Mouse (Mus musculus): ENCODE measurements at regions not wholly inside any gene's neighbourhood (a gene's known extent, or its start where the extent isn't known, plus 50 kb on each side); places are given as distances from the start of the nearest gene placed in this dataset.

GRCm38 (mm10) chr8:34484551-34485335 lies 373.2 kb upstream of the Gm10131 start:
- Histone ChIP-seq H3K9me3 (ENCODE audit: control insufficient read depth, low read length) (no peaks in the 10 kb centered on the region), H3K4me3 (ENCODE audit: low read length) (no peak overlapping the region), H3K4me2 (ENCODE audit: low read depth, low read length) (no peak overlapping the region), H3K27ac (ENCODE audit: low read length) (no peak overlapping the region), H3K4me1 (replicated peaks; ENCODE audit: control insufficient read depth, insufficient read depth, low read length) (no peaks in the 10 kb centered on the region), H3K9ac (ENCODE audit: low read length) (no peak overlapping the region), H3K36me3 (ENCODE audit: control insufficient read depth, insufficient read depth, low read length) (no peaks in the 10 kb centered on the region), H3K27me3 (ENCODE audit: control insufficient read depth, insufficient read depth, low read depth, low read length) (no peaks in the 10 kb centered on the region)
- WGBS = 48% methylated on average over 6 of the region's 6 CpGs
- ATAC-seq (ENCODE audit: low read depth) = peak; percentile 72; the same call in 1 of the 2 replicates

GRCm38 (mm10) chr8:34483212-34483611 lies 371.7 kb upstream of the Gm10131 start:
- no peaks in the 10 kb centered on the region for H3K27me3 ChIP-seq (ENCODE audit: control insufficient read depth, insufficient read depth, low read depth, low read length)

GRCm38 (mm10) chr8:34482676-34483075 lies 371.1 kb upstream of the Gm10131 start:
- H3K27me3 ChIP-seq (ENCODE audit: control insufficient read depth, insufficient read depth, low read depth, low read length) = no peaks in the 10 kb centered on the region
- ATAC-seq (ENCODE audit: low read depth) = no peak
- no peak overlapping the region for H3K27ac ChIP-seq (ENCODE audit: low read length)
- 87% methylated on average over 2 of the region's 2 CpGs for WGBS
- H3K36me3 ChIP-seq (ENCODE audit: control insufficient read depth, insufficient read depth, low read length) = no peaks in the 10 kb centered on the region
- no peak overlapping the region for H3K4me2 ChIP-seq (ENCODE audit: low read depth, low read length)
- no peak overlapping the region for H3K9ac ChIP-seq (ENCODE audit: low read length)
- no peak overlapping the region for H3K4me3 ChIP-seq (ENCODE audit: low read length)
- no peaks in the 10 kb centered on the region for H3K9me3 ChIP-seq (ENCODE audit: control insufficient read depth, low read length)
- no peaks in the 10 kb centered on the region for H3K4me1 ChIP-seq (replicated peaks; ENCODE audit: control insufficient read depth, insufficient read depth, low read length)

More at GRCm38 (mm10) chr8:34483212-34483611, 371.7 kb upstream of the Gm10131 start:
- H3K4me3 ChIP-seq (ENCODE audit: low read length) = no peak overlapping the region
- no peak overlapping the region for H3K27ac ChIP-seq (ENCODE audit: low read length)
- no peak overlapping the region for H3K9ac ChIP-seq (ENCODE audit: low read length)
- H3K9me3 ChIP-seq (ENCODE audit: control insufficient read depth, low read length) = no peaks in the 10 kb centered on the region
- ATAC-seq (ENCODE audit: low read depth) = no peak
- no peak overlapping the region for H3K4me2 ChIP-seq (ENCODE audit: low read depth, low read length)
- no peaks in the 10 kb centered on the region for H3K36me3 ChIP-seq (ENCODE audit: control insufficient read depth, insufficient read depth, low read length)
- whole genome bisulfite sequencing = 72% methylated on average over 4 of the region's 4 CpGs
- no peaks in the 10 kb centered on the region for H3K4me1 ChIP-seq (replicated peaks; ENCODE audit: control insufficient read depth, insufficient read depth, low read length)

GRCm38 (mm10) chr8:34480496-34480895 lies 369.0 kb upstream of the Gm10131 start:
- no peak for ATAC-seq (ENCODE audit: low read depth)
- no peak overlapping the region for H3K4me2 ChIP-seq (ENCODE audit: low read depth, low read length)
- H3K27ac ChIP-seq (ENCODE audit: low read length) = no peak overlapping the region
- no peaks in the 10 kb centered on the region for H3K9me3 ChIP-seq (ENCODE audit: control insufficient read depth, low read length)
- H3K36me3 ChIP-seq (ENCODE audit: control insufficient read depth, insufficient read depth, low read length) = no peaks in the 10 kb centered on the region
- no peaks in the 10 kb centered on the region for H3K4me1 ChIP-seq (replicated peaks; ENCODE audit: control insufficient read depth, insufficient read depth, low read length)
- no peak overlapping the region for H3K4me3 ChIP-seq (ENCODE audit: low read length)
- H3K9ac ChIP-seq (ENCODE audit: low read length) = no peak overlapping the region
- 70% methylated on average over 4 of the region's 4 CpGs for WGBS
- no peaks in the 10 kb centered on the region for H3K27me3 ChIP-seq (ENCODE audit: control insufficient read depth, insufficient read depth, low read depth, low read length)

GRCm38 (mm10) chr8:34478891-34479290 lies 367.4 kb upstream of the Gm10131 start:
- H3K4me3 ChIP-seq (ENCODE audit: low read length) = no peak overlapping the region
- H3K27me3 ChIP-seq (ENCODE audit: control insufficient read depth, insufficient read depth, low read depth, low read length) = no peaks in the 10 kb centered on the region
- H3K9ac ChIP-seq (ENCODE audit: low read length) = no peak overlapping the region
- no peak overlapping the region for H3K4me2 ChIP-seq (ENCODE audit: low read depth, low read length)
- no peaks in the 10 kb centered on the region for H3K36me3 ChIP-seq (ENCODE audit: control insufficient read depth, insufficient read depth, low read length)
- H3K27ac ChIP-seq (ENCODE audit: low read length) = no peak overlapping the region
- 15% methylated on average over 3 of the region's 3 CpGs for WGBS
- H3K9me3 ChIP-seq (ENCODE audit: control insufficient read depth, low read length) = no peaks in the 10 kb centered on the region
- no peak for ATAC-seq (ENCODE audit: low read depth)
- H3K4me1 ChIP-seq (replicated peaks; ENCODE audit: control insufficient read depth, insufficient read depth, low read length) = no peaks in the 10 kb centered on the region

- no peak for ATAC-seq (ENCODE audit: low read depth)
- 46% methylated on average over 1 of the region's 1 CpGs for WGBS
- Histone ChIP-seq H3K4me3 (ENCODE audit: low read length) (no peak overlapping the region), H3K27me3 (ENCODE audit: control insufficient read depth, insufficient read depth, low read depth, low read length) (no peaks in the 10 kb centered on the region), H3K36me3 (ENCODE audit: control insufficient read depth, insufficient read depth, low read length) (no peaks in the 10 kb centered on the region), H3K4me1 (replicated peaks; ENCODE audit: control insufficient read depth, insufficient read depth, low read length) (no peaks in the 10 kb centered on the region), H3K27ac (ENCODE audit: low read length) (no peak overlapping the region), H3K9me3 (ENCODE audit: control insufficient read depth, low read length) (no peaks in the 10 kb centered on the region), H3K9ac (ENCODE audit: low read length) (no peak overlapping the region), H3K4me2 (ENCODE audit: low read depth, low read length) (no peak overlapping the region)
Observed at GRCm38 (mm10) chr8:34478465-34478864, 366.9 kb upstream of the Gm10131 start.

- no peak overlapping the region for H3K27ac ChIP-seq (ENCODE audit: low read length)
- H3K9ac ChIP-seq (ENCODE audit: low read length) = no peak overlapping the region
- H3K27me3 ChIP-seq (ENCODE audit: control insufficient read depth, insufficient read depth, low read depth, low read length) = no peaks in the 10 kb centered on the region
- no peaks in the 10 kb centered on the region for H3K9me3 ChIP-seq (ENCODE audit: control insufficient read depth, low read length)
- no peak for ATAC-seq (ENCODE audit: low read depth)
- H3K4me3 ChIP-seq (ENCODE audit: low read length) = no peak overlapping the region
- no peak overlapping the region for H3K4me2 ChIP-seq (ENCODE audit: low read depth, low read length)
- 93% methylated on average over 3 of the region's 3 CpGs for WGBS
- H3K4me1 ChIP-seq (replicated peaks; ENCODE audit: control insufficient read depth, insufficient read depth, low read length) = peaks cover 10% of the 10 kb centered on the region; the same call in 1 of the 2 replicates
- no peaks in the 10 kb centered on the region for H3K36me3 ChIP-seq (ENCODE audit: control insufficient read depth, insufficient read depth, low read length)
Observed at GRCm38 (mm10) chr8:34476146-34476820, 364.7 kb upstream of the Gm10131 start.

GRCm38 (mm10) chr8:34474593-34474992 lies 363.1 kb upstream of the Gm10131 start:
- ATAC-seq (ENCODE audit: low read depth) = no peak
- Histone ChIP-seq H3K9me3 (ENCODE audit: control insufficient read depth, low read length) (no peaks in the 10 kb centered on the region), H3K4me1 (replicated peaks; ENCODE audit: control insufficient read depth, insufficient read depth, low read length) (peaks cover 17% of the 10 kb centered on the region), H3K4me2 (ENCODE audit: low read depth, low read length) (no peak overlapping the region), H3K36me3 (ENCODE audit: control insufficient read depth, insufficient read depth, low read length) (no peaks in the 10 kb centered on the region), H3K9ac (ENCODE audit: low read length) (no peak overlapping the region), H3K27ac (ENCODE audit: low read length) (no peak overlapping the region), H3K4me3 (ENCODE audit: low read length) (no peak overlapping the region), H3K27me3 (ENCODE audit: control insufficient read depth, insufficient read depth, low read depth, low read length) (no peaks in the 10 kb centered on the region)
- WGBS = 37% methylated on average over 7 of the region's 7 CpGs

GRCm38 (mm10) chr8:34473769-34474168 lies 362.2 kb upstream of the Gm10131 start:
- no peak overlapping the region for H3K9ac ChIP-seq (ENCODE audit: low read length)
- H3K27ac ChIP-seq (ENCODE audit: low read length) = no peak overlapping the region
- H3K4me2 ChIP-seq (ENCODE audit: low read depth, low read length) = no peak overlapping the region
- no peaks in the 10 kb centered on the region for H3K27me3 ChIP-seq (ENCODE audit: control insufficient read depth, insufficient read depth, low read depth, low read length)
- peaks cover 17% of the 10 kb centered on the region for H3K4me1 ChIP-seq (replicated peaks; ENCODE audit: control insufficient read depth, insufficient read depth, low read length)
- 59% methylated on average over 10 of the region's 10 CpGs for WGBS
- no peaks in the 10 kb centered on the region for H3K36me3 ChIP-seq (ENCODE audit: control insufficient read depth, insufficient read depth, low read length)
- no peaks in the 10 kb centered on the region for H3K9me3 ChIP-seq (ENCODE audit: control insufficient read depth, low read length)
- H3K4me3 ChIP-seq (ENCODE audit: low read length) = no peak overlapping the region
- no peak for ATAC-seq (ENCODE audit: low read depth)
